16 mouse cellular contexts compared by ENCODE assay signal in the genomic region with DNA sequence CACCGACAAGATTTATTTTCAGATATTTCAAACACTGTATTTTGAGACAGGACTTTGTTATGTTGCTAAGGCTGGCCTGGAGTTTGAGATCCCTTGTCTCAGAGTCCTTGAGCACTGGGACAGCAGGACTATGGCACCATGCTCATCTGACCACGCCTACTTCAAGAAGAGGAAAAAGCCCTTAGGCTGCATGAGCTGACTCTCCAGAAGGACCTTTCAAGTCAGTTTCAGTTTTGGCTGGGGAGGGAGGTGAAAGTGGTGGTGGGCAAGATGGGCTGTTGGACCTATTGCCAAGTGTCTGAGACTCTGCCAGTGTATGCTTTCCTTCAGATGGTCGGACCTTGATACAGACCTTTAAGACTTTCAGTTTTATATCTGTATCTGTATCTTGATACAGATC. TPM values are rescaled to one million over a fixed set of nuclear protein-coding genes. Genes with fewer than 3 reads are reported as not detected.
DNase-seq lines count a peak whose midpoint lies in the region; ATAC-seq lines count a peak whose summit lies in the region.
"Had no signal": no experiment of that assay in that cellular context is flagged by ENCODE, and none has a peak within 500 bp of the region (broad histone marks: within the 10 kb centered on the region; RNA-seq: fewer than 3 reads in every experiment).

No protein-coding gene starts in this region.

- no peaks in the 10 kb centered on the region for H3K9me3 ChIP-seq in midbrain, embryonic 14.5 days (ENCODE audit: control insufficient read depth, low read length)
- H3K9me3 ChIP-seq in midbrain, embryonic 13.5 days: no peaks in the 10 kb centered on the region
- H3K9me3 ChIP-seq: hindbrain, embryonic 10.5 days; liver, embryonic 12.5 days; midbrain, embryonic 12.5 days had no signal

- H3K9ac ChIP-seq in midbrain, embryonic 14.5 days (replicated peaks; ENCODE audit: low read length): no peak overlapping the region
- H3K9ac ChIP-seq in midbrain, embryonic 13.5 days (replicated peaks): no peak overlapping the region
- H3K9ac ChIP-seq: liver, embryonic 12.5 days; midbrain, embryonic 12.5 days had no signal

- 88% methylated on average over 3 of the region's 3 CpGs for WGBS in midbrain, embryonic 14.5 days
- 85% methylated on average over 3 of the region's 3 CpGs for WGBS in midbrain, embryonic 13.5 days

- 0 out of 2 replicates have a peak overlapping the region, but pooled peaks have one; percentile 37 for H3K27ac ChIP-seq in midbrain, embryonic 14.5 days (replicated peaks; ENCODE audit: low read depth, low read length)
- no peak overlapping the region for H3K27ac ChIP-seq in midbrain, embryonic 13.5 days
- H3K27ac ChIP-seq: hindbrain, embryonic 10.5 days; liver, embryonic 12.5 days; midbrain, embryonic 12.5 days had no signal

- no peak overlapping the region for H3K4me3 ChIP-seq in midbrain, embryonic 14.5 days (replicated peaks; ENCODE audit: low read depth, low read length)
- no peak overlapping the region for H3K4me3 ChIP-seq in midbrain, embryonic 13.5 days (replicated peaks)
- H3K4me3 ChIP-seq: hindbrain, embryonic 10.5 days; liver, embryonic 12.5 days; midbrain, embryonic 12.5 days had no signal

- H3K27me3 ChIP-seq in midbrain, embryonic 14.5 days (ENCODE audit: control insufficient read depth, insufficient read depth, low read length): no peaks in the 10 kb centered on the region
- no peaks in the 10 kb centered on the region for H3K27me3 ChIP-seq in midbrain, embryonic 13.5 days
- H3K27me3 ChIP-seq: liver, embryonic 12.5 days; midbrain, embryonic 12.5 days had no signal

- ATAC-seq in midbrain, embryonic 14.5 days (ENCODE audit: low FRiP score, low TSS enrichment): no peak
- no peak for ATAC-seq in midbrain, embryonic 13.5 days
- ATAC-seq in granulocyte monocyte progenitor cell, adult 5-6 weeks (replicated peaks; ENCODE audit: poor library complexity, severe bottlenecking): peak; percentile 77
- ATAC-seq: intestine, postnatal 0 days; liver, embryonic 12.5 days had no signal

- DNase-seq in adrenal gland, adult (ENCODE audit: inconsistent age in 2 of 2, low spot score in 1 of 2): peak; percentile 26 to 67
- DNase-seq in adrenal gland, adult 8-10 months: no peak
- peak; percentile 3 for DNase-seq in midbrain, embryonic 14.5 days
- peak; percentile 19 for DNase-seq in naive thymus-derived CD4-positive, alpha-beta T cell, adult 2 months (ENCODE audit: low read depth)
- no peak for DNase-seq in thymus, postnatal 36 days
- DNase-seq in ovary, postnatal 10 days (ENCODE audit: low spot score): no peak
- DNase-seq: adrenal gland, postnatal 25 days; cerebellum, adult 9-11 months; embryo, embryonic 11 days; spleen, adult 18-20 months had no signal

- H3K4me1 ChIP-seq in midbrain, embryonic 14.5 days (ENCODE audit: control insufficient read depth, insufficient read depth, low read length): peaks cover 14% of the 10 kb centered on the region
- H3K4me1 ChIP-seq in midbrain, embryonic 13.5 days (replicated peaks): peaks cover 28% of the 10 kb centered on the region

- H3K4me2 ChIP-seq in midbrain, embryonic 14.5 days (ENCODE audit: low read length): no peak overlapping the region
- H3K4me2 ChIP-seq in midbrain, embryonic 13.5 days (replicated peaks): no peak overlapping the region
- H3K4me2 ChIP-seq: liver, embryonic 12.5 days; midbrain, embryonic 12.5 days had no signal

- H3K36me3 ChIP-seq in midbrain, embryonic 14.5 days (ENCODE audit: control insufficient read depth, insufficient read depth, low read length): no peaks in the 10 kb centered on the region
- no peaks in the 10 kb centered on the region for H3K36me3 ChIP-seq in midbrain, embryonic 13.5 days
- H3K36me3 ChIP-seq: liver, embryonic 12.5 days; midbrain, embryonic 12.5 days had no signal

RNA-seq across cellular contexts. Expression of gene Prkacb, which starts 28.6 kb away (rescaled TPM):
- total RNA-seq in adrenal gland, adult 8-10 months (2022): 100 to 1,000 TPM; 126 to 155 (median 139) TPM
- polyA plus RNA-seq in midbrain, embryonic 14.5 days (2014; fragmentation: Nextera tagmentation; extraction: Ambion mirVana): 143 and 186 TPM in 2 replicates
- polyA plus RNA-seq in midbrain, embryonic 13.5 days (2015; fragmentation: Nextera tagmentation; extraction: Ambion mirVana): 119 and 126 TPM in 2 replicates
- total RNA-seq in granulocyte monocyte progenitor cell, adult 5-6 weeks (2014; fragmentation: Nextera tagmentation): 59.3 and 64.8 TPM in 2 replicates
- total RNA-seq in granulocyte monocyte progenitor cell, adult 5-6 weeks (2017): 78.1 and 85.3 TPM in 2 replicates

Comparison
In these comparisons a context has a peak if more than half of its experiments do, and no peak if none do; other contexts are left out.
1. DNase-seq: peak in adrenal gland, adult (2 of 2), midbrain, embryonic 14.5 days (single experiment) and naive thymus-derived CD4-positive, alpha-beta T cell, adult 2 months (single experiment); none in adrenal gland, adult 8-10 months (single experiment), thymus, postnatal 36 days (0 of 2) and ovary, postnatal 10 days (single experiment).